Mouse (Mus musculus) liver, embryonic 12.5 days (tissue): ENCODE measurements around the gene Gramd1b. TPM values are rescaled to one million over a fixed set of nuclear protein-coding genes. Genes with fewer than 3 reads are reported as not detected.

ENCODE experiments used
- ATAC-seq: fragments of 200-750 bp; cut with Nextera tagmentation; 2 replicates; pipeline ENCODE4 v1.8.0; 2017; ENCODE audit warnings: moderate number of reproducible peaks, mild to moderate bottlenecking, moderate library complexity
- H3K27ac ChIP-seq: fragments of 300-500 bp; sonication (generic); 2 replicates; pipeline ENCODE4 v1.5.1; 2016; ENCODE audit warnings: mild to moderate bottlenecking
- H3K27me3 ChIP-seq: fragments of 300-500 bp; sonication (generic); replicated peaks from 2 replicates; pipeline ENCODE4 v1.6.1; 2016; ENCODE audit warnings: mild to moderate bottlenecking, moderate library complexity
- H3K36me3 ChIP-seq: fragments of 300-500 bp; sonication (generic); 2 replicates; pipeline ENCODE4 v1.6.1; 2016; ENCODE audit warnings: mild to moderate bottlenecking, moderate library complexity
- H3K4me1 ChIP-seq: fragments of 300-500 bp; sonication (generic); 2 replicates; pipeline ENCODE4 v1.6.1; 2016
- H3K4me2 ChIP-seq: fragments of 300-500 bp; sonication (generic); 2 replicates; pipeline ENCODE4 v1.6.1; 2016; ENCODE audit warnings: mild to moderate bottlenecking, moderate library complexity
- H3K4me3 ChIP-seq: fragments of 300-500 bp; sonication (generic); 2 replicates; pipeline ENCODE4 v1.5.1; 2016; ENCODE audit warnings: mild to moderate bottlenecking, moderate library complexity
- H3K9ac ChIP-seq: fragments of 300-500 bp; sonication (generic); 2 replicates; pipeline ENCODE4 v1.6.1; 2016; ENCODE audit warnings: mild to moderate bottlenecking, moderate library complexity
- H3K9me3 ChIP-seq: fragments of 300-500 bp; sonication (generic); replicated peaks from 2 replicates; pipeline ENCODE4 v1.6.1; 2016; ENCODE audit warnings: mild to moderate bottlenecking, moderate library complexity
- WGBS: fragments of 180-500 bp; shearing (Covaris S2); methylation state at CpG from one replicate; pipeline ENCODE4 v1.1.7; 2016; ENCODE audit not compliant: insufficient replicate concordance; 5-methylcytosine and 5-hydroxymethylcytosine counted together
- polyA plus RNA-seq: library from polyadenylated mRNA; unstranded; fragments of >200 nt; fragmentation: Nextera tagmentation; extraction: Ambion mirVana; gene quantifications from 2 replicates; pipeline ENCODE4 v1.2.1, GENCODE M21; 2016

Gene Gramd1b
- polyA plus RNA-seq, 1 experiment from 2014 or later = 1.7 TPM

DNA sequence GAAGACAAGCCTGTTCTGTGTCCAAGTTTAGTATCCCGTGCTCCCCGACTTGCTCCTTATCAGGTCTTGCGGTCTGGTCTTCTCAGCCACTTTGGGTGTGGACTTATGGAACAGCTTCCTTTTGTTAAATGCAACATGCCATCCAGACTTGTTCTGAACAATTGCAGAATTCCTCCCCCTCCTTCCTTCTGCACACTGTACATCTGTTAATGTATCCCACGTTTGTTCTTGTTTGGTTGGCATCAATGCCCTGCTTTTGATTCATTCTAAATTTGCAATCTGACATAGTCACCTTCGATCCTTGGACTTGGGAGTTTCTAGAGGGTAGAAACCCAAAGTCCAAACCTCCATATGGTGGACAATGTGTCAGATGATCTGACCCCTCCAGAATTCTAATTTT, 255.3 kb downstream of the Gramd1b start:
- WGBS = 67% methylated on average over 5 of the region's 5 CpGs
- no peak overlapping the region for H3K27ac ChIP-seq
- no peaks in the 10 kb centered on the region for H3K36me3 ChIP-seq
- H3K4me2 ChIP-seq = no peak overlapping the region
- no peaks in the 10 kb centered on the region for H3K4me1 ChIP-seq
- no peak overlapping the region for H3K9ac ChIP-seq
- no peak overlapping the region for H3K4me3 ChIP-seq
- no peaks in the 10 kb centered on the region for H3K27me3 ChIP-seq
- ATAC-seq = no peak
- no peaks in the 10 kb centered on the region for H3K9me3 ChIP-seq

DNA sequence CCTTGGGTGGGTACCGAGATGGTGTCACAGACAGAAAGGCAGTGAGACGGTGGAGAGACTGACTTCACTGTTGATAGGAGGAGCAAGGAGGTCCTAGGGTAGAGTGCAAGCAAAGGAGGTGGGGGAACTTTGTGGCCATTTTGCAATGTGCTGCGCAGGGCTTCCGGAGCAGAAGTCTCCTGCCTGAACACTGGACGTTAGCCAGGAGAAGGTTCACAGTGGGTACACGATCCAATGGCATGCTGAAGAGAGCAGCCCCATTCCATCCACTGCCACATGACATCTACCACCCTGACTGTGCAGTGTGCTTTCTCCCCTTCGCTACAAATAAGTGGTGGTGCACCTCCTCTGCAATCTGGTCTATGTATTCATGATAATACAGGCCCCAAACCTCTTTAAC, 258.4 kb downstream of the Gramd1b start:
- no peak for ATAC-seq

DNA sequence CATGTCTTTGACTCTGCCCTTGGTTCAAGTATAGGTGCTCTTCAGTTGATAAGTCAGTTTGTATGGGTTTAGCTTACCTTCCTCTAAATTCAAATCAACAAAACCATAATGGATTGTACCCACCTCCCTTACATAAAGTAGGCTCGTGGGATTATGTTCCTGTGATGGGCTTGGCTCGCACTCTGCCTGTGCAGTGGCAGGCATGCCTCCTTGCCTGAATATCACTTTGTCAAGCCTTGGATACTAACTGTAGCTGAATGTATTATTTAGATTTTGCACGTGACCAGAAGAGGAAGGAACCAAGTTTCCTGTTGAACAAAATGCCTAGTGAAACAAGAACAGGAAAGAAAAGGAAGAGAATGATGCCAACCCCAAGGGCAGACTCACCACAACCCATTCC, 260.1 kb downstream of the Gramd1b start:
- Histone ChIP-seq H3K9ac (no peak overlapping the region), H3K27ac (no peak overlapping the region), H3K4me1 (peaks cover 7% of the 10 kb centered on the region), H3K27me3 (peaks cover 24% of the 10 kb centered on the region), H3K9me3 (no peaks in the 10 kb centered on the region), H3K36me3 (no peaks in the 10 kb centered on the region), H3K4me2 (no peak overlapping the region), H3K4me3 (no peak overlapping the region)
- ATAC-seq = no peak
- 35% methylated on average over 3 of the region's 3 CpGs for WGBS

More for the DNA sequence above, 258.4 kb downstream of the Gramd1b start:
- H3K4me1 ChIP-seq = peaks cover 7% of the 10 kb centered on the region
- peaks cover 22% of the 10 kb centered on the region for H3K27me3 ChIP-seq
- no peak overlapping the region for H3K4me3 ChIP-seq
- H3K27ac ChIP-seq = no peak overlapping the region
- H3K9me3 ChIP-seq = no peaks in the 10 kb centered on the region
- 74% methylated on average over 7 of the region's 7 CpGs for WGBS
- H3K9ac ChIP-seq = no peak overlapping the region
- H3K36me3 ChIP-seq = no peaks in the 10 kb centered on the region
- H3K4me2 ChIP-seq = no peak overlapping the region

DNA sequence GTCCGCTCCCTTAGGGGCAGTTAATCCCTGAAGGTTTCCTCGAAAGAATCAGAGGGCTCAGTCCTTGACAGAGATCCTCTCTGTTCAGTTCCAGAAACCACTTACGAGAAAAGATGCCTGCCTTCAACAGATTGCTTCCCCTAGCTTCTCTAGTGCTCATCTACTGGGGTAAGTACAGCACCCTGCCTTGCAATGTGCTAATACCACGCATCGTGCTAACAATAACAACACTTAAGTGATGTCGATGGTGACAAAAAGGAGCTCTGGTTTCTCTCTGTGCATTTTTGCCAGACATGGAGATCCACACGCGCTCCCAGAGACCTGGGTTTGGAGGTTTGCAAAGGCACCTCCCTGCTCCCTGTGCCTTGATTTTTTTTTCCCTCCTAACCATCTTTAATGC, 261.3 kb downstream of the Gramd1b start:
- Histone ChIP-seq H3K9me3 (no peaks in the 10 kb centered on the region), H3K27ac (no peak overlapping the region), H3K4me2 (0 out of 2 replicates have a peak overlapping the region, but pooled peaks have one; percentile 1), H3K36me3 (no peaks in the 10 kb centered on the region), H3K27me3 (peaks cover 24% of the 10 kb centered on the region), H3K4me3 (no peak overlapping the region), H3K9ac (no peak overlapping the region), H3K4me1 (peaks cover 7% of the 10 kb centered on the region)
- 27% methylated on average over 8 of the region's 8 CpGs for WGBS
- no peak for ATAC-seq

DNA sequence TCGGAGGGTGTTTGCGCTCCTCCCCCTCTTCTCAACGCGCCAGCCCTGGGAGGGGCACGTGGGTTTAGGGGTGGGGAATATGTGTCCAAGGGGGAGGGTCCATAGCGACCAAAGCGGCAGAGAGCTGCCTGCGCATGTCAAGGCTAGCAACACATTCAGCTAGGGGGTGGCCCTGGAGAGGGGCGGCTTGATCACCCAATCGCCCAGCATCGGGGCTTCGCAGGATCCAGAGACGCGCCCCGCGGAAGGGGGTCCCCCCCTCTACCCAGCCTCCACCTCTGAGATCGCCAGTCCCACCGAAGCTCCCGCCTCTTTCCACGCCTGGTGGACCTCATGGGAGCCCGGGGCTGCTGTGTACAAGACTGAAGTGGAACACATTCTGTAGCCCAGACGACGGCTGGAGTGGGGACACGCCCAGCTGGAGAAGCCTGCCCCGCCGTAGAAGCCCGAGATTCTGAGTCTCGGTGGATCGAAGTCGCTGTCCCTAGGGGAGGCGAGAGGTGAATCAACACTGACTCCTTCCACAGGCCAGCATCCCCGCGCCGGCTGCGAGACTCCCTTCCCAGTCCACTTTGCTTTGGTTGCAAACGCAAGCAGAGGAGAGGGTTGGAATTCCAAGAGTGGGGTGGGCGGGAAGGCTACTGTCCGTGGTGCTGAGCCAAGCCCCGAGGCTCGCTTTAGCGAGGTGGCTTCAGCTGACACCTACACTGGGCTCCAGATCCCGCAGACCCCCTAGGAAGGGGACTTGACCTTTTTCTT, 261.9 kb downstream of the Gramd1b start, which contains the start of gene Scn3b:
Gene Scn3b, plus strand, starts transcription at position 115 of the 759 bp plus-strand sequence.
- ATAC-seq = peak; percentile 30
- Histone ChIP-seq H3K9ac (no peak within 1 kb of the TSS), H3K4me2 (peak within 1 kb of the TSS; percentile 60), H3K4me3 (peak within 1 kb of the TSS; percentile 35), H3K27ac (no peak within 1 kb of the TSS), H3K36me3 (no peaks in the 10 kb centered on the region), H3K4me1 (peaks cover 7% of the 10 kb centered on the region), H3K27me3 (peaks cover 24% of the 10 kb centered on the region), H3K9me3 (no peaks in the 10 kb centered on the region)
- 3% methylated on average over 42 of the region's 42 CpGs for WGBS

- H3K4me3 ChIP-seq = peak overlapping the region; percentile 35
- ATAC-seq = peak; percentile 40; the same call in 1 of the 2 replicates
- no peak overlapping the region for H3K27ac ChIP-seq
- H3K4me1 ChIP-seq = peaks cover 7% of the 10 kb centered on the region
- H3K36me3 ChIP-seq = no peaks in the 10 kb centered on the region
- H3K4me2 ChIP-seq = peak overlapping the region; percentile 60
- peaks cover 24% of the 10 kb centered on the region for H3K27me3 ChIP-seq
- no peak overlapping the region for H3K9ac ChIP-seq
- 4% methylated on average over 4 of the region's 4 CpGs for WGBS
- no peaks in the 10 kb centered on the region for H3K9me3 ChIP-seq
These were observed 262.5 kb downstream of the Gramd1b start for GRCm38 (mm10) chr9:40268748-40269102.

- Histone ChIP-seq H3K9ac (no peak overlapping the region), H3K27me3 (peaks cover 24% of the 10 kb centered on the region), H3K36me3 (no peaks in the 10 kb centered on the region), H3K4me3 (no peak overlapping the region), H3K9me3 (no peaks in the 10 kb centered on the region), H3K4me2 (no peak overlapping the region), H3K27ac (no peak overlapping the region), H3K4me1 (peaks cover 7% of the 10 kb centered on the region)
- 18% methylated on average over 21 of the region's 21 CpGs for WGBS
- ATAC-seq = no peak
These were observed 263.0 kb downstream of the Gramd1b start for GRCm38 (mm10) chr9:40268040-40268747.

GRCm38 (mm10) chr9:40263874-40264273, 267.3 kb downstream of the Gramd1b start:
- no peak overlapping the region for H3K9ac ChIP-seq
- WGBS = 24% methylated on average over 6 of the region's 6 CpGs
- H3K4me2 ChIP-seq = no peak overlapping the region
- ATAC-seq = no peak
- peaks cover under 1% of the 10 kb centered on the region; the same call in 1 of the 2 replicates for H3K4me1 ChIP-seq
- H3K4me3 ChIP-seq = no peak overlapping the region
- H3K9me3 ChIP-seq = no peaks in the 10 kb centered on the region
- H3K36me3 ChIP-seq = no peaks in the 10 kb centered on the region
- peaks cover 12% of the 10 kb centered on the region for H3K27me3 ChIP-seq
- no peak overlapping the region for H3K27ac ChIP-seq

GRCm38 (mm10) chr9:40252459-40252858, 278.7 kb downstream of the Gramd1b start:
- no peaks in the 10 kb centered on the region for H3K27me3 ChIP-seq

GRCm38 (mm10) chr9:40249106-40249505, 282.1 kb downstream of the Gramd1b start:
- Histone ChIP-seq H3K36me3 (no peaks in the 10 kb centered on the region), H3K27ac (no peak overlapping the region), H3K4me1 (no peaks in the 10 kb centered on the region), H3K9ac (no peak overlapping the region), H3K9me3 (no peaks in the 10 kb centered on the region), H3K4me2 (no peak overlapping the region), H3K27me3 (no peaks in the 10 kb centered on the region), H3K4me3 (no peak overlapping the region)
- ATAC-seq = no peak
- 24% methylated on average over 1 of the region's 1 CpGs for WGBS

More at GRCm38 (mm10) chr9:40252459-40252858, 278.7 kb downstream of the Gramd1b start:
- Histone ChIP-seq H3K36me3 (no peaks in the 10 kb centered on the region), H3K27ac (no peak overlapping the region), H3K4me3 (no peak overlapping the region), H3K4me1 (no peaks in the 10 kb centered on the region), H3K4me2 (no peak overlapping the region), H3K9me3 (no peaks in the 10 kb centered on the region), H3K9ac (no peak overlapping the region)
- ATAC-seq = no peak
- WGBS = 42% methylated on average over 3 of the region's 3 CpGs

DNA sequence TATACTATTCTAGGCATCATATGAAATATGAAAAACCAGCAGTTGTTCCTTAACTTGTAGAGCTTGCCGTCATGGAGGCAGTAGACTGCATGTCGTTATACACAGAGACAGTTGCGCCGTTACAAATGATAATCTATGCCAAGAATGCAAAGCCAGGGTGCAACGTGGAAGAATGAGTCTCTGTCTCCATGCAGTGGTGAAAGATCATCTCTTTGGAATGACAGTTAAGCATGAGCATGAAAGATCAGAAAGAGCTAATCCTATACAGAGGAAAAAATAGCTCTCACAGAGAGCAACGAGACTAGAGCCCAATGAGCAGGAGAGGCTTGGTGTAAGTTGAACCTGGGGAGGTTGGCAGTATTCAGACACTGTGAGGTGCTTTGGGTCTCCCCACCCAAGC, 284.5 kb downstream of the Gramd1b start:
- Histone ChIP-seq H3K36me3 (no peaks in the 10 kb centered on the region), H3K9ac (no peak overlapping the region), H3K4me1 (no peaks in the 10 kb centered on the region), H3K27ac (no peak overlapping the region), H3K4me2 (no peak overlapping the region), H3K27me3 (no peaks in the 10 kb centered on the region), H3K9me3 (no peaks in the 10 kb centered on the region), H3K4me3 (no peak overlapping the region)
- no peak for ATAC-seq
- 73% methylated on average over 6 of the region's 6 CpGs for WGBS

GRCm38 (mm10) chr9:40245974-40246665, 285.1 kb downstream of the Gramd1b start:
- H3K9ac ChIP-seq = no peak overlapping the region
- H3K27ac ChIP-seq = no peak overlapping the region
- H3K4me1 ChIP-seq = peaks cover 4% of the 10 kb centered on the region; the same call in 1 of the 2 replicates
- no peaks in the 10 kb centered on the region for H3K9me3 ChIP-seq
- no peak overlapping the region for H3K4me3 ChIP-seq
- H3K4me2 ChIP-seq = no peak overlapping the region
- no peak for ATAC-seq
- peaks cover 4% of the 10 kb centered on the region for H3K27me3 ChIP-seq
- H3K36me3 ChIP-seq = no peaks in the 10 kb centered on the region
- 69% methylated on average over 7 of the region's 7 CpGs for WGBS
